Mouse (Mus musculus) megakaryocyte, embryonic 14.5 days (primary cell): ENCODE measurements at regions not wholly inside any gene's neighbourhood (a gene's known extent, or its start where the extent isn't known, plus 50 kb on each side); places are given as distances from the start of the nearest gene placed in this dataset.

Source experiments
- FLI1 ChIP-seq: IDR thresholded peaks from 2 replicates; pipeline ENCODE4 v1.6.1; 2012; ENCODE audit warnings: low read length, inconsistent platforms, mixed read lengths
- GATA1 ChIP-seq: IDR thresholded peaks from 3 replicates; pipeline ENCODE4 v1.6.1; 2012; ENCODE audit warnings: mixed read lengths, low read length, inconsistent platforms, borderline replicate concordance

DNA sequence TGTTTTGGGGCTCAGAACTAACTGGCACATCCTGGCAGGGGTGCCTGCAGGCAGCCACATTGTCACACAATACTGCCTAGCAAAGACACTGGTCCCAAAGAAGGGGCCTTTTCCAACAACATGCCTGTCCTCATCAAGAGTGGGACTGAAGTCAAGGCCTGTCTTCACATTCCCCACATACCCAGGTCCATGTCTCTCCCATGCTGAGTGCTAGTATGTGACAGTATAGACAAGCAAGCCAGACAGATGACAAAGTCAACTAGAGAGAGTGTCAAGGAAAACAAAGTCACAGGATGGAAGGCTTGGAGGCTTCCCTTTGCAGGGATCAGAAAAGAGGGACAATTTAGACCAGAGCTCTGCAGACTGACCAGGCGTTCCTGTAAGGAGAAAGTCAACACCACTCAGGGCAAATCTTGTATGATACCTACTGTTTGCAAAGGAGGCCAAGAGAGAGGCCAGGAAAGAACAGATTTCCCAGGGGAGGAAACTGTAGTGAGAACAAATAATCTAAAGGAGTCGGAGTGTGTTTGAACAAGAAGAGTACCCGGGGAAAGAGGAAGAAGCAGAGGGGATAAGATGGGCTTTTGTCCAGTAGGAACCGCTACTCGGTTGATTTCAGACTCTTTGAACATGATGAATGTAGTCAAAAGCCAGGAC lies 83.2 kb upstream of the Rbms1 start:
- TF ChIP-seq GATA1 (no peak), FLI1 (no peak)
